Mouse (Mus musculus) hindbrain, embryonic 13.5 days (tissue): ENCODE measurements around the gene Cdrt4. TPM values are rescaled to one million over a fixed set of nuclear protein-coding genes. Genes with fewer than 3 reads are reported as not detected.

Experiments
- ATAC-seq: fragments of 200-750 bp; cut with Nextera tagmentation; 2 replicates; pipeline ENCODE4 v1.8.0; 2017; ENCODE audit warnings: moderate TSS enrichment; ENCODE audit not compliant: low FRiP score
- H3K27ac ChIP-seq: fragments of 300-500 bp; sonication (generic); 2 replicates; pipeline ENCODE4 v1.5.1; 2015; ENCODE audit warnings: inconsistent platforms, mild to moderate bottlenecking, moderate library complexity
- H3K27me3 ChIP-seq: fragments of 300-500 bp; sonication (generic); 2 replicates; pipeline ENCODE4 v1.6.1; 2015; ENCODE audit warnings: mild to moderate bottlenecking, inconsistent platforms
- H3K36me3 ChIP-seq: fragments of 300-500 bp; sonication (generic); 2 replicates; pipeline ENCODE4 v1.6.1; 2015; ENCODE audit warnings: mild to moderate bottlenecking, inconsistent platforms
- H3K4me1 ChIP-seq: fragments of 300-500 bp; sonication (generic); replicated peaks from 2 replicates; pipeline ENCODE4 v1.6.1; 2015; ENCODE audit warnings: inconsistent platforms
- H3K4me2 ChIP-seq: fragments of 300-500 bp; sonication (generic); 2 replicates; pipeline ENCODE4 v1.6.1; 2015; ENCODE audit warnings: inconsistent platforms, mild to moderate bottlenecking, moderate library complexity
- H3K4me3 ChIP-seq: fragments of 300-500 bp; sonication (generic); 2 replicates; pipeline ENCODE4 v1.5.1; 2015; ENCODE audit warnings: mild to moderate bottlenecking, inconsistent platforms
- H3K9ac ChIP-seq: fragments of 300-500 bp; sonication (generic); 2 replicates; pipeline ENCODE4 v1.6.1; 2015; ENCODE audit warnings: mild to moderate bottlenecking, inconsistent platforms
- H3K9me3 ChIP-seq: fragments of 300-500 bp; sonication (generic); 2 replicates; pipeline ENCODE4 v1.6.1; 2016; ENCODE audit warnings: inconsistent platforms
- WGBS: fragments of 180-500 bp; shearing (Covaris S2); methylation state at CpG from one replicate; pipeline ENCODE4 v1.1.7; 2015; 5-methylcytosine and 5-hydroxymethylcytosine counted together
- polyA plus RNA-seq: library from polyadenylated mRNA; unstranded; fragments of >200 nt; fragmentation: Nextera tagmentation; extraction: Ambion mirVana; gene quantifications from 2 replicates; pipeline ENCODE4 v1.2.1, GENCODE M21; 2015

Gene Cdrt4
- polyA plus RNA-seq, 1 experiment from 2014 or later = 0.32 TPM

DNA sequence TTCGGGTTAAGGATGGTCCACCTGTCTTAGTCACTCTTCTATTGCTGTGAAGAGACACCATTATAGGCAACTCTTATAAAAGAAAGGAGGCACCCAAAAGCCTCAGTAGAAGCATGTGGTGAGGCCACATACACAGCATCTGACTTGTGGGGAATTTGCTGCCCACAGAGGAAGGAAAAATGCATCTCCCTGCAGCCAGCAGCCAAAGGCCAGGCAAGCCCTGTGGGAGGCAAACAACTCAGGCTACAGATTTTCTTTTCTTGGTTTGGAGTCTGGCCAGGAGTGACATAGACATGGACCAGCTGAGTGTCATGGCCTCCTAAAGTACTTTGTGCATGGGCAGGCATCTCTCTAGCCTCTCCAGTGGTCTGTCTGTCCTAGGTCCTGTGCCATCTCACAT, 1.4 kb upstream of the Cdrt4 start:
- H3K4me2 ChIP-seq = no peak overlapping the region
- 94% methylated on average over 1 of the region's 1 CpGs for WGBS
- no peak overlapping the region for H3K9ac ChIP-seq
- H3K9me3 ChIP-seq = no peaks in the 10 kb centered on the region
- H3K4me3 ChIP-seq = no peak overlapping the region
- ATAC-seq = no peak
- H3K27me3 ChIP-seq = no peaks in the 10 kb centered on the region
- H3K4me1 ChIP-seq = no peaks in the 10 kb centered on the region
- no peak overlapping the region for H3K27ac ChIP-seq
- no peaks in the 10 kb centered on the region for H3K36me3 ChIP-seq

DNA sequence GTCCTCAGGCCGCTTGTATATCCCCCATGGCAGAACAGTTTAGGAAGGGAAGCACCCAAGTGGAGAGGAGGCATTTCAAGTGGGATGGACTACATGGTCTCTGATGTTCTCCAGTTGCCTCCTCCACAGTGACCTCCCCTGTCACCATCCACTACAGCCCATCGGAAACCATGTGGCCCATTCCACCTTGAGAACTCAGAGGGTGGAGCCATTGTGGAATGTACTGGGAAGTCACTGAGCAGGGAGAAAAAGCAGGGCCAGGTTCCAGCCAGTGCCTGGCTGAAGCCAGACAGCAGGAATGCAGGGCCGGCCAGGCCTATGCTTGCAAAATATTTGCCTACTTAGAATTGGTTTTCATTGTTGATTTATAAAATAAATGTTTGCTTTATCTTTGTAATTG, 3.8 kb downstream of the Cdrt4 start:
- H3K27me3 ChIP-seq = no peaks in the 10 kb centered on the region
- H3K4me3 ChIP-seq = no peak overlapping the region
- 93% methylated on average over 2 of the region's 3 CpGs for WGBS

DNA sequence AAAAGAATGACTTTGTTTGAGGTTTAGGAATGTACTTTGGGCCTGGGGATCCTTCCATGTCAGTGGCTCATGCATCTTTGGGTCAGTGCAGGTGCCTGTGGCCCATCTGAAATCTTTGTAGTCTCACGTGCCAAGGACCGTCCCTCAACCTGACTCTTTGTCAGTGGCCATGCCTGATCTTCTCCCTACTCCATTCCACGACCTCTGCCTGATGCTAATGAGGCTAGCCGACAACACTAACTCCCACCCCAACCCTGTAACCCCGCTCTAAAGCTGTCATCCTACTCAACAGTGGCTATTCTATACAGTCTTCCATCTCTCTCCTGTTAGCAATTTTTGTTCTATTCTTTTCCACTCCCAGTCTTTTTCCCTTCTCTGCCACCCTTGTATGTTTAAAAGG, 4.2 kb downstream of the Cdrt4 start:
- Histone ChIP-seq H3K4me1 (no peaks in the 10 kb centered on the region), H3K4me3 (no peak overlapping the region), H3K9ac (no peak overlapping the region), H3K36me3 (no peaks in the 10 kb centered on the region), H3K27ac (no peak overlapping the region), H3K4me2 (no peak overlapping the region), H3K27me3 (no peaks in the 10 kb centered on the region), H3K9me3 (no peaks in the 10 kb centered on the region)
- no peak for ATAC-seq
- 81% methylated on average over 5 of the region's 5 CpGs for WGBS

More for the DNA sequence above, 3.8 kb downstream of the Cdrt4 start:
- Histone ChIP-seq H3K27ac (no peak overlapping the region), H3K4me2 (no peak overlapping the region), H3K36me3 (no peaks in the 10 kb centered on the region), H3K9me3 (no peaks in the 10 kb centered on the region), H3K4me1 (no peaks in the 10 kb centered on the region), H3K9ac (no peak overlapping the region)
- no peak for ATAC-seq

DNA sequence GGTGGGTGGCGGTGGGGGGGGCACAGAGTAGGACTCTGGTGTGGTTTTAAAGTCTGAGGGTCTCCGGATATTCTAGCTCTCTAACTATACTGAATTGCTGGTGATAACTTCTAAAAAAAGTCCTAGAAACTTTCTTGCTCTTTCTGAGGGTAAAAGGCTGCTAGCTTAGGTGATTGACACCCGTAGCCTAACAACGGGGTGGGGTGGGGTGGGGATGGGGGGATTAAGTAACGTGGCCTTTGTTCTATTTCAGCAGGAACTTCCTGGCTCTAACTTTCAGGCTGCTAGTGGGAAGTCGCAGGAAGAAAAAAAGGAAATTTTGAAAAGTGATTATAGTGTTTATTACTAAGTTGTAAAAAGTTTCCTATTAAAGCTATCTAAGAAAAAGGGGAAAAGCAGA, 4.8 kb downstream of the Cdrt4 start:
- Histone ChIP-seq H3K27ac (no peak overlapping the region), H3K36me3 (no peaks in the 10 kb centered on the region), H3K4me2 (no peak overlapping the region), H3K4me1 (no peaks in the 10 kb centered on the region), H3K9ac (no peak overlapping the region), H3K27me3 (no peaks in the 10 kb centered on the region), H3K9me3 (no peaks in the 10 kb centered on the region), H3K4me3 (no peak overlapping the region)
- ATAC-seq = no peak
- WGBS = 48% methylated on average over 6 of the region's 6 CpGs

DNA sequence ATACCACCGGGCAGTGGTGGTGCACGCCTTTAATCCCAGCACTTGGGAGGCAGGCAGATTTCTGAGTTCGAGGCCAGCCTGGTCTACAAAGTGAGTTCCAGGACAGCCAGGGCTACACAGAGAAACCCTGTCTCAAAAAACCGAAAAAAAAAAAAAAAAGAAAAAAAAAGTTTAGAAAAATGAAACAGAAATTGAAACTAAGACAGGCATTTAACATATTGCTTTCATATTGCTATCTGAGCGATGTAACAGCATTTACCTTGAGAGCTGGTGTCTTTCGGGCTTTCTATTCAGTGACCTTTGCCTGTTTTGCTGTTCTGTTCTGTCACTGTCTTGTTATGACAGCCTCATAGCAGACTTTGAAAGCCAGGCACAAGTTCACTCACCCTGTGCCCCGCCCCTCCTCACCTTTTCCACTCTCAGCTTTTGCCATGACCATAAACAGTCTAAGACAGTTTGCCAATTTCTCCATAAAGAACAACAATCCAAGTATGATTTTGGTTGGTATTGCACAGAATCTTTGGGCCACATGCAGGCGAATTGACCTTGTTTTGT, 6.7 kb downstream of the Cdrt4 start:
- Histone ChIP-seq H3K9ac (no peak overlapping the region), H3K36me3 (no peaks in the 10 kb centered on the region), H3K4me2 (no peak overlapping the region), H3K27me3 (no peaks in the 10 kb centered on the region), H3K4me3 (no peak overlapping the region), H3K9me3 (no peaks in the 10 kb centered on the region), H3K4me1 (no peaks in the 10 kb centered on the region), H3K27ac (no peak overlapping the region)
- no peak for ATAC-seq
- WGBS = 90% methylated on average over 8 of the region's 8 CpGs

DNA sequence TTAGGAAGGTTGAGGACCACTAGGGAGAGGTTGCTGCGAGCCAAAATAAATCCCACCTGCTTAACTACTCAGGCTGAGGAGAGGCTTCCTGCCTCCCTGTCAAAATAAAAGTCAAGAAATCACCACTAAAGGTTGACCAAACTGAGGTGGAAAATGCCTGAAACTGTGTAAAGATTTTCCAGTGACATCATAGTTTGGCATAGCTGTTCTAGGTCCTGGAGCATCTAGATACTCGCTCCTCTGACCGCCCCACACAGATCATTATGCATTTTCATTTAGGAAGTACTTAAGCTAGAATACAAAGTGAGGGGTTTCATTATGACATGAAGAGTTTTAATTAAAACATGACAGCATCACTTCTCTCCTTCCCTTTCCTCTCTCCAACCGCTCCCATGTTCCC, 12.3 kb downstream of the Cdrt4 start:
- Histone ChIP-seq H3K4me3 (no peak overlapping the region), H3K27me3 (0 out of 2 replicates have a peak, but pooled peaks cover 5% of the 10 kb centered on the region), H3K9ac (no peak overlapping the region), H3K4me1 (peaks cover 16% of the 10 kb centered on the region), H3K4me2 (no peak overlapping the region), H3K36me3 (no peaks in the 10 kb centered on the region), H3K9me3 (no peaks in the 10 kb centered on the region), H3K27ac (no peak overlapping the region)
- WGBS = 85% methylated on average over 4 of the region's 4 CpGs
- ATAC-seq = no peak

DNA sequence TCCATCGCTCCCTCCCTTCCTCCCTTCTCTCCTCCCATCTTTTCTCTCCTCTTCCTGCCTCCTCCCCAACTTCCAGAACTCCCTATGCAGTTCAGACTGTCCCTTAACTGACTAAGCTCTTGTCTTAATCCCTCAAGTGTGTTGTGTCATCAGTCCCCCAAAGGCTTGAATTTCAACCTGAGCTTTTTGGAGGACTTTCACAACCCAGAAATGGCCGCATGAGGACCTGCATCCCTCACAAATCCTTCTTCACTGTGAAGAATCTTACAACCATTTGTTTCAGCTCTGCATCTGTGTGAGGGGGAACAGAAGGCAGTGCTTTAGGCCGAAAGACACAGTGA, 15.4 kb downstream of the Cdrt4 start:
- Histone ChIP-seq H3K27ac (peak overlapping the region; percentile 83), H3K4me2 (peak overlapping the region; percentile 45; the same call in 1 of the 2 replicates), H3K4me1 (peaks cover 16% of the 10 kb centered on the region), H3K9ac (peak overlapping the region; percentile 57; the same call in 1 of the 2 replicates), H3K4me3 (no peak overlapping the region; the same call in 1 of the 2 replicates), H3K36me3 (no peaks in the 10 kb centered on the region), H3K27me3 (0 out of 2 replicates have a peak, but pooled peaks cover 5% of the 10 kb centered on the region), H3K9me3 (no peaks in the 10 kb centered on the region)
- no peak for ATAC-seq
- WGBS = 59% methylated on average over 3 of the region's 3 CpGs

DNA sequence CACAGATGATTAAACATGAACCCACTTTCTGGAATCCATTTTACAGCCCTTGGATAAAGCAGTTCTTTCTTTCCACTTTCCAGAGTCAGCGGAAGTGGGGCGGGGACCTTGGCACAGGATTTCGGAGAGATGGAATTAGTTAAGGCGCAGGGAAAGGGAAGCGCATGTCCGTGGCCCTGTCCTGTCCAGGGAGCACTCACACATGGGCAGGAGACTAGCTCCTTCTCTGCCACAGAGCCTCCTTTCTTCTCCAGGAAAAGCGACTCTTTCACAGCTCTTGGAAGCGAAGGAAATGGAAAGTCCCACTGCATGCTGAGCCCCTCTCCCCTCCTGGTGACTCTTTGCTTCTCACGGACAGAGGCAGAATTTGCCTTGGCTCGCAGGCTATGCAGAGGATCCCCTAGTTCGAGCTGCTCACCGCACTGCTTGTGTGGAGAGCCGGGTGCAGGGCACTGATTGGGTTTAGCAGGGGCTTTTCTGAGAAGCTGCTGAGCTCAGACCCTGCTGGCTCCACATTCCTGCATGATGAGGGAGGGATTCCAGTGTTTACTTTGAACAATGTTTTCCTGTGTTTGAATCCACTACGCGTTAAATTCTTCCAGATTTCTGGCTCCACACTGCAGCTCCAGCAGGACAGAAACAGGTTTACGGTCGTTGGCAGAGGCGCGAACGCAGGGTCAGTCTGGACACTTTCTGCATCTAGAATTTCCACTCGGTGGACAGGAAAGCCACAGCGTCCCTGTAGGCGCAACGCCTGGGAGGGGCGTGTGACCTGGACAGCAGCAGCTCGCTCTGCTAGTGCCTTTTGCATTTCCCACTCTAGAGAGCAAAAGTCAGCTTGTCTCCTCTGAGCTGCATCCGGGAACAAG, 16.0 kb downstream of the Cdrt4 start:
- peaks cover 16% of the 10 kb centered on the region for H3K4me1 ChIP-seq
- H3K4me2 ChIP-seq = peak overlapping the region; percentile 45
- peak overlapping the region; percentile 14 for H3K4me3 ChIP-seq
- H3K9ac ChIP-seq = peak overlapping the region; percentile 57
- ATAC-seq = peak; percentile 86
- H3K27me3 ChIP-seq = 0 out of 2 replicates have a peak, but pooled peaks cover 5% of the 10 kb centered on the region
- no peaks in the 10 kb centered on the region for H3K9me3 ChIP-seq
- H3K27ac ChIP-seq = peak overlapping the region; percentile 83
- 7% methylated on average over 27 of the region's 27 CpGs for WGBS
- no peaks in the 10 kb centered on the region for H3K36me3 ChIP-seq

DNA sequence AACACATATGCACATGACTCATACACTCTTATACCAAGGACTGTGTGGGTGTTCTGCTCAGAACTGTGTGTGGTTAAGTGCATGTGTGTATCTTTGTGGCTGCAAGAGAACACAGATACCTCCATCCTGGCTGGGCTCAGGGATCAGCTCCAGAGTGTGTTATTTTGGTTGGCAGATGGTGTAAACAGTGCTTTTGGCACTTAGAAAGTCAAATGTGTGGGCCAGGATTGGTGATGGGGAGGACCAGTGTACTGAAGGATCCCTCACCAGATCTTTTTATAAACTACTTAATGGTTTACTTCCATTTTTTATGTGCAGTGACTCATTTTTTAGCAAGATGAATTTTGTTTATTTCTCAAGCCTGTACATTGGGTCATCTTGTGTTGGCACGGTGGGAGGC, 26.2 kb downstream of the Cdrt4 start:
- Histone ChIP-seq H3K9ac (no peak overlapping the region), H3K9me3 (0 out of 2 replicates have a peak, but pooled peaks cover 5% of the 10 kb centered on the region), H3K4me2 (no peak overlapping the region), H3K4me3 (no peak overlapping the region), H3K4me1 (no peaks in the 10 kb centered on the region; the same call in 1 of the 2 replicates), H3K27me3 (no peaks in the 10 kb centered on the region), H3K36me3 (no peaks in the 10 kb centered on the region), H3K27ac (no peak overlapping the region)
- 84% methylated on average over 1 of the region's 1 CpGs for WGBS
- ATAC-seq = no peak

DNA sequence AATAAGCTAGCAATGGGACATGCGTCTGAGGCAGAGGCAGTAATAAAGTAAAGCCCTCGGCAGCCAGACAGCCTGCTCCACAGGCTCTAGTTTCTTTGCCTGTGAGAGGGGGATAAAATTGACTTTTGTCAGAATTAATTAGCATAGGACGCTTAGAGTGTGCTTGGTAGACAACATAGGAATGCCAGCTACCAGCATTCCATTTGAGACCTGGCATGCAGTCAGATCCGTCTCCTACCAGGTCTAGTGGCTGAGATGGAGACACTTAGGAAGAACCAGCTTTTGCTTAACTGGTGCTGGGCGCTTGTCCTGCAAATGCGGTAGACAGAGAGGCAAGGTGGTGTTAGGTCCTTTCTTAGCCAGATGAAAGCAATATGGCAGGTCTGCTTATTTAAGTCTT, 27.9 kb downstream of the Cdrt4 start:
- Histone ChIP-seq H3K9ac (no peak overlapping the region), H3K36me3 (no peaks in the 10 kb centered on the region), H3K4me2 (no peak overlapping the region), H3K4me1 (peaks cover 14% of the 10 kb centered on the region), H3K4me3 (no peak overlapping the region), H3K27ac (no peak overlapping the region), H3K9me3 (0 out of 2 replicates have a peak, but pooled peaks cover 5% of the 10 kb centered on the region), H3K27me3 (no peaks in the 10 kb centered on the region)
- 73% methylated on average over 6 of the region's 6 CpGs for WGBS
- ATAC-seq = no peak

DNA sequence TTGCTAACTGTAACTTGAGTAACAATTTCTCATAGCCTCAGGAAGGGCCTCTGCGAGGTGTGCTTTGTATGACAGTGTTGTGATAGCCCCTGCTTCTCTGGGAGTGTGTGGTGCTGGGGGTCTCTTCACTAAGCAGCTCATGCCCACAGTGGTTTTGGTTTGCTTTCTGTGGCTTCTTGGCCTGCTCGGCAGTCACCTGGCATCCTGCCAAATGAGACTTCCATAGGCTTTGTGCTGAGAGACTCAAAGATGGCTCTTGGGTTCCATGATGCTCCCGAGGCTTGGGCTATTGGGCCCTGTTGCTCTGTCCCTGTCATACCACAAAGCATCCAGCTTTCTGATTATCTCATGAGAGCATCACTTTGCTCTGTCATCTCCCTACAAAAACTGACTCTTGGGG, 30.7 kb downstream of the Cdrt4 start:
- Histone ChIP-seq H3K9me3 (0 out of 2 replicates have a peak, but pooled peaks cover 5% of the 10 kb centered on the region), H3K27ac (no peak overlapping the region), H3K4me2 (no peak overlapping the region), H3K9ac (no peak overlapping the region), H3K4me1 (peaks cover 26% of the 10 kb centered on the region), H3K4me3 (no peak overlapping the region), H3K36me3 (no peaks in the 10 kb centered on the region), H3K27me3 (0 out of 2 replicates have a peak, but pooled peaks cover 2% of the 10 kb centered on the region)
- ATAC-seq = no peak
- WGBS = 64% methylated on average over 3 of the region's 3 CpGs

DNA sequence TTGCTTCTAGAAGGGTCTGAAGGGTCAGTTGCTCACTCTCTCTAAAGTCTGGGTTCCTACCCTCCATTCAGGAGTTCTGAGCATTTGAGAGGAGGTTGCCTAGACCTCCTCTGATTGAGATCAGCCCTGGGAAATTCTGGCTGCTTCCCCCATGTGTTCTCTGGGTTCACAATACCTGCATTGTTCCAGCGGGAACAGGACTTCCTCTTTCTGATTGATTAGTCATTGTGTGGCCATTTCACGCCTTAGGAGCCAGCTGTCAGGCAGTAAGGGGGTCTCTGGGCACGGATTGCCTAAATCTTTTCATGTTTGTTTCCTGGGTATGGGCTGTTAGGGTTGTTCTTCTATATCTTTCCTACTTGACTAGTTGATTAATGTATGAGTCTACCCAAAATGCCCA, 32.8 kb downstream of the Cdrt4 start:
- WGBS = 7% methylated on average over 3 of the region's 3 CpGs
- Histone ChIP-seq H3K4me1 (peaks cover 26% of the 10 kb centered on the region), H3K36me3 (no peaks in the 10 kb centered on the region), H3K9ac (no peak overlapping the region), H3K4me3 (no peak overlapping the region), H3K27ac (peak overlapping the region; percentile 60; the same call in 1 of the 2 replicates), H3K9me3 (0 out of 2 replicates have a peak, but pooled peaks cover 5% of the 10 kb centered on the region), H3K4me2 (no peak overlapping the region), H3K27me3 (0 out of 2 replicates have a peak, but pooled peaks cover 2% of the 10 kb centered on the region)
- ATAC-seq = peak; percentile 63; the same call in 1 of the 2 replicates
